Mouse (Mus musculus): ENCODE measurements around the gene Slc36a3.

DNA sequence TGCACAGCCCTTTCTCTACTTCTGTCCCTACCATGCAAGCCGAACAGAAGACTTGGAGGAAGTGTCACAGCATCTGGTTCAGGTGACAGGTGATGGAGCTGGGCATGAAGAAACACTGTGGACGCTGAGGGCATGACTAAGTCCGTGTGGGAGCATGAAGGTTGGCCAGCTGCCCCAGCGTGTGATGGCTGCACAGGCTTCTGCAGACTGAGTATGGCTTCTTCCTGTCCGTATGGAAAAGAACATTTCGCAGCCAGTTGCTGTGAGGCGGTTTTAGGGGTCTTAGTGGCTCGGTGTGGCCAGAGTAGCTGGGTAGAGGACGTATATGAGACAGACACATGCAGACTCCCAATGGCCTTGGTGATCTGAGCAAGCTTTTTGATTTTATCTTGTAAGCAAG, 70.3 kb downstream of the Slc36a3 start:
- no peak for TF ChIP-seq CTCF (IDR thresholded peaks at IDR 0.05; ENCODE audit: low read depth, low read length)
- TF ChIP-seq POLR2A (IDR thresholded peaks at IDR 0.05; ENCODE audit: borderline replicate concordance, low read depth, low read length): no peak

Data from bone marrow macrophage, adult 2 months (primary cell).